Mouse (Mus musculus): ENCODE results near the gene Rplp2.
A peak's percentile ranks its signal among the peaks of the same experiment; 100 is the strongest.
"Not testable (repeated sequence)": the region's sequence is repeated elsewhere in the genome, so short reads cannot be mapped to it uniquely, and the experiment has no call there.

Rplp2 gene

DNA sequence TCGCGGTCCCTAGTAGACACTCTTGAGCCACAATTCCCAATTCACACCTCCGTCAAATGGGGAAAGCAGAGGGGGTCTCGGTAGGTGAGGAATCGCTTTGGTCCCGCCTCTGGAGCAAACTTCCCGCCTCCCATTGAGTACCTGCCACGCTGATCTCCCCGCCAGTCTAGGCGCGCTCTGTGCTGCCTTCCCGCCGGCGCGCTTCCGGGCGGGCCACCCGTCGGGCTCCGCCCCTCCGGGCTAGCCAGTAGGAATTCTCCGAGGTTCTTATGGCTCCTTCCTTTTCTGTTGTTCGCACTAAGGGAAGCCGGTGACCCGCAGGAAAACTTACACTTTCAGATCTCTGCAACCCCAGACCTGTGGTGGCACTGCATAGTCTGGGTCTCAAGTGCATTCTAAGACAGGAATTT is 3.3 kb upstream of the Rplp2 start, which contains the start of gene Pidd1:
Gene Pidd1 (minus strand): TSS at position 198 of the 410 bp plus-strand sequence.
- DNase-seq (ENCODE audit: inconsistent ontology term) = peak; percentile 84

DNA sequence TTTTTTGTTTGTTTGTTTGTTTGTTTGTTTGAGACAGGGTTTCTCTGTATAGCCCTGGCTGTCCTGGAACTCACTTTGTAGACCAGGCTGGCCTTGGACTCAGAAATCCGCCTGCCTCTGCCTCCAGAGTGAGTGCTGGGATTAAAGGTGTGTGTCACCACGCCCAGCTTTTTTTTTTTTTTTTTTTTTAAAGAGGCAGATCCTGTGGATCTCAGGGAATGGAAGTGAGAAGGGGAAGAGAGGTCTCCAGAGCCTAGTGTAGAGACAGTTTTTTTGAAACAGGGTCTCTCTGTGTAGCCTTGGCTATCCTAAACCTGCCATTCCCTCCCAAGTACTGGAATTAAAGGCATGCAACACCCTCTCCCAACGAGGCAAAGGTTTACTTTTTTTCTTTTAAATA is 796 bp upstream of the Rplp2 start:
- not testable (repeated sequence) for DNase-seq (ENCODE audit: inconsistent ontology term)

DNA sequence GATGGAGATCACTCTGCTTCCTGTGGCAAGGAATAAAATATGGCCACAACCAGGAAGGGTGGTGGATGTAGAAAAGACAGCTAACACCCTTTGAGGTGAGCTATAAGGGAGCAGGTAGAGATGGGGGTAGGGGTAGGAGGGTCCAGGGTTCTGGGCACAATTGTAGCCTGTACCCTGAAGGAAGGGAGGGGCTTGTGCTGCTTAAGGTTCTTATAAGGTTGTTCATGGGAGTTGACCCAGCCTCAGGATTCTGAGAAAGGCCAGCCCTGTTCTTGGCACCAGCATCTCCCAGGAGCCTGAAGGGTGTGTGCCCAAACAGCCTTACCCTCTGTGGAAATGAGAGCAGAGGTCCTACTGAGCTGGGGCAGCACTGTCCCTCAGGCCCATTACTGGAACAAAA is 4.8 kb downstream of the Rplp2 start:
- no peak for DNase-seq (ENCODE audit: inconsistent ontology term)

DNA sequence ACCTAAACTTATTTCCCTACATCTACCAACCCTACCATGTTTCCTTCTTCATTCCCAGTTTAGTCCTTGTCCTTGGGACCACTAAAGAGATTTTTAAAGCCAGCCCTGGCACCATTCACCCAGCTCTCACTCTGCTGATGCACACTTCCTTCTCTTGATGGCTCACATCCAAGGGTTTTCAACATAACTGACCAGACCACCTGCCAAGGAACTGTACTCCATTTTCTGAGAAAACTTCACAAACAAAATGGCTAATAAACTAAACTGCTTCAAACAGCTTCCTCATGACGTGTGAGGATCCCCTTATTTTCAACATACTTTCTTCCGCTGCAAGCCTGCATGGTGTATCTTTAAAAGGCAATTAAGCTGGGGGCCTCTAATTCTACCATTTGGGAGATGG is 6.5 kb downstream of the Rplp2 start:
- no peak for DNase-seq (ENCODE audit: inconsistent ontology term)

DNA sequence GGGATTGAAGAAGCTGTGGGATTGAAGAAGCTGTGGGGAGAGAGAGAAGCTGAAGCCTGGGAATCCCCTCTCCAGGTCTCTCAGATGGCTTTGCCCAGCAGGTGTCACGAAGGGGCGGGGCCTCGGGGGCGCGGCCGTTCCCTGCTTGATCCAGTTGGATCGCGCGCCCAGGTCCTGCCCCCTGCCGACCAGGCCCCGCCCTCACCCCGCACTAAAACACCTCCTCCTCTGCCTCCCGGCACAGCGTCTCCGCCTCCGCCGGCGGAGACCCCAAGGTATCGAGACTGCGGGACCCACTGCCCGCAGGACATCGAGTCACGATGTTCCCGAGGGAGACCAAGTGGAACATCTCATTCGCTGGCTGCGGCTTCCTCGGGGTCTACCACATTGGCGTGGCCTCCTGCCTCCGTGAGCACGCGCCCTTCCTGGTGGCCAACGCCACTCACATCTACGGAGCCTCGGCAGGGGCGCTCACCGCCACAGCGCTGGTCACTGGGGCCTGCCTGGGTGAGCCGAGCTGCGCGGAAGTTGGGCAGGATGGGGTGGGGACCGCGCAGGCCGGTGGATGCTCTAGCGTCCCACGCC is 7.9 kb downstream of the Rplp2 start, which contains the start of gene Pnpla2:
Gene Pnpla2 (plus strand): TSS at position 232 of the 585 bp plus-strand sequence.
- DNase-seq (ENCODE audit: inconsistent ontology term) = peak; percentile 97

DNA sequence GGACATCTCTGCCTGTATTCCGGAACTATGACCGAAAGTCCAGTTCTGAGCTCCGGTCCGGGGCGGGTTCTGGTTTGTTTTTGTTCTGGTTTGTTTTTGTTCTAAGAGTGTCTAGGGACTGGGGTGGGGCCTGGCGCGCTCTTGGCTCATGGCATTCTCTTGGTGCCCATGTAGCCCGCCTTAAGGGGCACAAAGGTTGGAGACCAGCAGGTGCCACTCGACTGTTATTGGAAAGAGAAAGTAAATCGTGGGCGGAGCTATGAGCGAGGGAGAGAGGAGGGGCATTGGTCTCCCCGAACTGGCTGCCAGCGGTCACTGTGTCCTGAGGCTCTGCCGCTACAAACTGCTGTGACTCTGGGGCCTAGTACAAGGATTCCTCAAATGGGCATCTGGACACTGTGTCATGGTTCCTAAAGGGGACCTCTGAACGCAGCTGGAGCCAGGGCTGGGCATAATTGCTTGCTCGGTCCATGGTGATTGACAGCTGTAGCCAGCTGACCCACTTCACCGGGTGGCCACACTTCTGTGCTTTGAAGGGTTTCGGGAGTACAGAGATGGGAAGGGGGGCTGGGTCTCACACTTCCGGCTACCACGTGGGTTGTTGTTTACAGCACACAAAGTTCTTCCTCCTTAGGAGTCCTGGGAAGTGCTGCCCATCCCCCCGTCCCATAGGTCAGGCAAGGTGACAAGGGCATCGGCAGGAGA is 8.6 kb downstream of the Rplp2 start:
- DNase-seq (ENCODE audit: inconsistent ontology term) = peak; percentile 76

DNA sequence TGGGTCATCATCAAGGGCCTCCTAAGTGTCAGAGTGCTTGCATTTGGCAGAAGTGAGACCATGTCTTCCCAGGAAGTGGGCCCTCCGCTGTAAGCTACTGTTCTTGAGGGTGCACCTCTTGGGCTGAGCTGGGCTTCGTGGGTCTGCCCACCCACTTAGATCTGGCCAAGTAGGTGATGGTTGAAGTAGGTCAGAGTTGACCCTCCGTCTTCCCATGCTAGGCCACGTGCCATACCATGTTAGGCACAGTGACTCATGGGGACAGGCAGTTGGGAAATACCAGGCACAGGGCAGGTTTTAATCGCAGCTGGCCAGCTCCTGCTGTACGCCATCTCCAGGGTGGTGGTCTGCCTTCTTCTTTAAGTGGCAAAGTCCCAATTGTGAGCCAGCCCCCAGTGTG is 9.6 kb downstream of the Rplp2 start:
- DNase-seq (ENCODE audit: inconsistent ontology term) = no peak

DNA sequence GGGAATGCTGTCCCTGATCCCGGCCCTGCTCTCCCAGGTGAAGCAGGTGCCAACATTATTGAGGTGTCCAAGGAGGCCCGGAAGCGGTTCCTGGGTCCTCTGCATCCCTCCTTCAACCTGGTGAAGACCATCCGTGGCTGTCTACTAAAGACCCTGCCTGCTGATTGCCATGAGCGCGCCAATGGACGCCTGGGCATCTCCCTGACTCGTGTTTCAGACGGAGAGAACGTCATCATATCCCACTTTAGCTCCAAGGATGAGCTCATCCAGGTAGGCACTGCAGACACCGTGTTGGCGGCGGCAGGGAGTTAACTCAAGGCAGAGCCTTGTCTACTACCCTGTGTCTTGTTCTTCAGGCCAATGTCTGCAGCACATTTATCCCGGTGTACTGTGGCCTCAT is 10.1 kb downstream of the Rplp2 start:
- no peak for DNase-seq (ENCODE audit: inconsistent ontology term)

DNA sequence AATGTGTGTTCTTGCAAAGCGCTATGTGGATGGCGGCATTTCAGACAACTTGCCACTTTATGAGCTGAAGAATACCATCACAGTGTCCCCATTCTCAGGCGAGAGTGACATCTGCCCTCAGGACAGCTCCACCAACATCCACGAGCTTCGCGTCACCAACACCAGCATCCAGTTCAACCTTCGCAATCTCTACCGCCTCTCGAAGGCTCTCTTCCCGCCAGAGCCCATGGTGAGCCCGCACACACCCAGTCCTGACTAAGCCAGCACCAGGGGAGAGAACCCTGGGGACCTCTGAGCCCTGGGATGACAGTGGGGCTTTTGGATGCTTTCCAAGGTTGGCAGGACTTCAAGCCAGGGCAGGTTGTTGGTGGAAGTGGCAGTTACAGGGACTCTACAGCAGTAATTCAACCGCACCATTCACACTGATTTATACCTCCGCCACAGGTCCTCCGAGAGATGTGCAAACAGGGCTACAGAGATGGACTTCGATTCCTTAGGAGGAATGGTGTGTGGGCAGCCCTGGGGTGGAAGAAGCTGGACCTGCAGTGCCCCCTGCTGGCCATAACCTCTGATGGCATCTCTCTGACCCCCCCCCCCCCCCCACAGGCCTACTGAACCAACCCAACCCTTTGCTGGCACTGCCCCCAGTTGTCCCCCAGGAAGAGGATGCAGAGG is 11.0 kb downstream of the Rplp2 start:
- no peak for DNase-seq (ENCODE audit: inconsistent ontology term)

DNA sequence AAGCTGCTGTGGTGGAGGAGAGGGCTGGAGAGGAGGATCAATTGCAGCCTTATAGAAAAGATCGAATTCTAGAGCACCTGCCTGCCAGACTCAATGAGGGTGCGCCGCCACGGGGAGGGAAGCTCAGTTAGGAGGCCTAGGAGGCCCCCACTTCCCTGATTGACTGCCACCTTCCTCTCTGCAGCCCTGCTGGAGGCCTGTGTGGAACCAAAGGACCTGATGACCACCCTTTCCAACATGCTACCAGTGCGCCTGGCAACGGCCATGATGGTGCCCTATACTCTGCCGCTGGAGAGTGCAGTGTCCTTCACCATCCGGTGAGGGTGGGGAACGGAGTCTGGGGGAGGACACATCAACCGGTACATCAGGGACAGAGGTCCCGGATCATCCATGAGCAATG is 11.5 kb downstream of the Rplp2 start:
- no peak for DNase-seq (ENCODE audit: inconsistent ontology term)

DNA sequence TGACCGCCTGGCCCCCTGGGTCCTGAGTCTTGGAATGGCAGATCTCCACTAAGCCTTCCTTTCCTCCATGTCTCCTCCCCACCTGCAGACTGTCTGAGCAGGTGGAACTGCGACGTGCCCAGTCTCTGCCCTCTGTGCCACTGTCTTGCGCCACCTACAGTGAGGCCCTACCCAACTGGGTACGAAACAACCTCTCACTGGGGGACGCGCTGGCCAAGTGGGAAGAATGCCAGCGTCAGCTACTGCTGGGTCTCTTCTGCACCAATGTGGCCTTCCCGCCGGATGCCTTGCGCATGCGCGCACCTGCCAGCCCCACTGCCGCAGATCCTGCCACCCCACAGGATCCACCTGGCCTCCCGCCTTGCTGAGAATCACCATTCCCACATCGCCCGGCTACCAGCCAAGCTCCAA is 12.1 kb downstream of the Rplp2 start:
- DNase-seq (ENCODE audit: inconsistent ontology term) = no peak

DNA sequence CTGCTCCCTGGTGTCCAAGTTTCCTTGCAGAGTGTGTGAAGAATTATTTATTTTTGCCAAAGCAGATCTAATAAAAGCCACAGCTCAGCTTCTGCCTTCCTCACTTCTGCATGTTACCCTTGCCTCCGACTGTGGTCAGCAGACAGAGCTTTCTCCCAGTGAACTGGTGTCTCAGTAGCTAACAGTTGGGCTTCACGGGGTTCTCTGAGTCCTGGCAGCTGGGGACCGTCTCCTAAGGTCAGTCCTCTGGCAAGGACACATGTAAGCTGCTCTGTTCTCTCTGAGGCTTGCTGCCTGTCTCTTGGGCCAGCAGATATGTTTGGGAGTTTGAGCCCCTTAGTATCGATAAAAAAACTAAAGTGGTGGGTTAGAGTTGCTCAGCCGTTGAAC is 12.8 kb downstream of the Rplp2 start:
- no peak for DNase-seq (ENCODE audit: inconsistent ontology term)

DNA sequence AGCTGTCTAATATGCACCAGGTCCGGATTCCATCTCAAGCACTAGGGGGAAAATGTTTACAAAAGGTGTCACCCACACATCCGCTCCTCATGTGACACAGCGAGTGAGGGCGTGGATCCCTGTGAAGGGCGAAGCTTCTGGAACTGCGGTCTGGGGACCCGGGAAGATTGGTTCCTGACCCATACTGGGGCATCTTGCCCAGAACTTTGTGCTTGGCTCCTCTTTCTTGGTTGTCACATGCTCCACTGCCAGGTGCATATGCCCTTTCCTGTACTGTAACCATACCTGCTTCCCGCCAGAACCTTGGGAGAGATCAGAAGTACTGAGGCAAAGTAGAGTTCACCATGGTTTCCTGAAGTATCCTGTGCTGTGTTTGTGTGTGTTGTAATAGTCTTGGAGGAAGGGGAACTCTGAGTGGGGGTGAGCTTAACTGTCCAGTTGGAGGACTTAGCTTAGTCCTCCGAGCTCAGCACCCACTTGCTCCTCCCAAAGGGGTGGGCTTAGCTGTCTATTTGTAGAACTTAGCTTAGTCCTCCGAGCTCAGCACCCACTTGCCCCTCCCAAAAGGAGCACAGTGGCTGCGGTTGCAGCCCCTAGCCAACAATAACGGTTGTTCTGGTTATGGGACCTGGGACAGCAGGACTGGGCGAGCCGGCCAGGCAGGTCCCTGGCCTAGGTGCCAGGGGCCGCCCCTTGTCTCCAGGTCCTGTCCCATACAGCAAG is 13.4 kb downstream of the Rplp2 start, which contains the start of gene Cracr2b:
Gene Cracr2b (plus strand): TSS at position 704 of the 723 bp plus-strand sequence.
- no peak for DNase-seq (ENCODE audit: inconsistent ontology term)

DNA sequence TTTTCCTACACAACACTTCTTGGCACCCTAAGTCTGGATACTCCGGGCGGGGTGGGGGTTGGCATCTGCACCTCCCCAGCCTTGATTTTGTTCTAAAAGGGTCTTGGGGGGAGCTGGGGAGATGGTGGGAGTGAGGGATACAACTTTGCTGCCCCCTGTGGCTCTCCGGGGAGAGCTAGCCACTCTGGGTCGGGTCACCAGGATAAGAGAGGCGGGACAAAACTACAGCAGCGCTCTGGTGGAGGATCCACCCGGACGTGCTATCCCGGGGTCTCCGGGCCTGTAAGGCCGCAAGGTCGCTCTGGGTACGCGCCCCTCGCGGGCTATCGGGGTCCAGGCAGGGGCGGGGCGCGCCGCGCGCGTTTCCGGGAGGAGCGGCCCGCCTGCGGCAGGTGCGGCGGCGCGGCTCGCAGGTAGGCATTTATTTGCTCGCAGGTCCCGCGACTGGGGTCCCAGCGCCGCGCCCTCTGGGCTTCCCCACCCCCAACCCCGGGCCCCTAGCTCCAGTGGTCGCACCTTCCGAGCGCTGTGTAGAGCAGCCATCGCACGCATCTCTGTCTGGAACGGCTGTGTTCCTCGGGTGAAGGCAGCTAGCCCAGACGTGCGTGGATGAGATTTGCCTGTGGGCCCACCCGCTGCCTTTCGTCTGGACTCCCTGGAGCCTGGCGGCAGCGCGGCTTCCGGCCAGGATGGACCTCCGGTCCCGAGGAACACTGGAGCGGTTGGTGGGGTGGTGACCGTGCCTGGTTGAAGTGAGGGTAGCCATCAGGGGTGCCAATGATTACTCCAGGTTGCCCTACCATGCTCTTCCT is 14.6 kb downstream of the Rplp2 start:
- DNase-seq (ENCODE audit: inconsistent ontology term) = no peak

DNA sequence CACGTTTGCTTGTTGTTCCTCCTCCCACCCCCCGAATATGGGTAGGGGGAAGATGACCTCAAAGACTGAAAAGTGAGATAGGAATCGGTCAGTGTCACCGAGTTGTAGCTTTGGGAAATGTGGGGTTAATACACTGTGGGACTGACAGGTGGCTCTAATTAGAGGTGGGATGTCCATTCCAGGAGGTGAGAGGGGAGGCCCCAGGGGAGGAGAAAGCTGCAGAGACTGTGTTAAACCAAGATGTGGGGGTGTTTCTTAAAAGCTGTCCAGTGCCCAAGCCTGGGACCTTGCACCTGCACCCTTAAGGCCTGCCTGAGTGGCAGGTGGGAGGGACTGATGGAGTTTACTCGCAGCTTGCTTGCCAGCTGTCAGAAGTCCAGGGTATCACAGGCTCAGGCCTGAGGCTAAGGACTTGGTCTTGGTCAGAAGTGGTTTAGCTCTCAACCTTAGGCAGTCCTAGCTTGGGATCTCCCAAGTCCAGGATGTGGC is 15.2 kb downstream of the Rplp2 start:
- DNase-seq (ENCODE audit: inconsistent ontology term) = no peak

DNA sequence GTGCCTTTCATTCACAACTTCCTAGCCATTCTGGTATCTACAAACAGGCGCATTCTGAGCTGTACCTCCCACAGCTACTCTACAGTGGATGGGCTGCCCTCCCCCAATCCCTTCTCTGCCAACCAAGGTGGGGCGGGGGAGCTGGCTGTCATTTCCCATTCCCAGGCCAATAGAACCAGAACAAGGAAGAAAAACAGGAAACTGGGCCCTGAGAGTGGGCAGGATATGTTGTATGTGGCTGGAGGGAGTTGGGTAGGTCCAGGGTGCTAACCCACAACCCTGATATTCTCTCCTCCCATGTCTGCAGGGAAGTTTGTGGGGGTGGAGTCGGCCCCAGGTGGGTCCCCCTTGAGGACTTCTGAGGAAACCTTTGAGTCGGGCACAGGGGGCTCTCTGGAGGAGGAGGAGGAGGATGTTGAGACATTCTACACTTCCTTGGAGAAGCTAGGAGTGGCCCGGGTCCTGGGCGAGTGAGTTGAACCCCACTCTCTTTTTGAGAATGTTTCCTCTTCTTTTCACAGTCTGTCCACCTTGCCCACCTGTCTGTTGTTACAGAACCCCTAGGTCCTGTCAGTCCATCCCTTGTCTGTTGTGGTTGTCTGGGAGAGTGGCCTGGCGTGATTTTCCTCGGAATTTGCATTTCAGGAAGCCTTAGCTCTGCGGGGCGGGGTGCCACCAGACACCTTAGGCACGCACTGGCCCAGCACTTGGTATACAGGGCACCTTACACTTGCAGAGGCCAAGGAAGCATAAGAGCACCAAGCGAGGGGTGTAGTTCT is 16.8 kb downstream of the Rplp2 start:
- DNase-seq (ENCODE audit: inconsistent ontology term) = no peak

DNA sequence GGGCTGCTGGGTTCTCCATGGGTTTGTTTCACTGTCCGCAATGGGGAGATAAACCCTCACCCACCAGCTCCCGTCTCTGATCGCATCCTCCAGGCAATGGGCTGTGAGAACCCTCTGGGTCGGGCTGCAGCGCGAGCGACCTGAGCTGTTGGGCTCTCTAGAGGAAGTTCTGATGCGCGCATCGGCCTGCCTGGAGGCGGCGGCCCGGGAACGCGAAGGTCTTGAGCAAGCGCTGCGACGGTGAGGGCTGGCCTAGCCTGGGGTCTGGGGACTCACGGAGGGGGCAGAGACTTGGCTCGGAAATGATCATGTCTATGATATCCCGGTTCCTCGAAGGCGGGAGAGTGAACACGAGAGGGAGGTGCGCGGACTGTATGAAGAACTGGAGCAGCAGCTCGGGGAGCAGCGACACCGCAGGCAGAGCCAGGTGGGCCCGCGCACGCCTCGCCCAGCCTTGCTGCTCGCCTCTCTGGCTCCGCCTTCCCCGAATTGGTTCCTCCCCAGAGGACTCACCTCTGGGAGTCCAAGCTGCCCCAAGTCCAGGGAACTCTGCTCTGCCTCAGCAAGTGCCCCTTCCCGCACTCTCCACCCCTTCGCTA is 17.5 kb downstream of the Rplp2 start:
- no peak for DNase-seq (ENCODE audit: inconsistent ontology term)

DNA sequence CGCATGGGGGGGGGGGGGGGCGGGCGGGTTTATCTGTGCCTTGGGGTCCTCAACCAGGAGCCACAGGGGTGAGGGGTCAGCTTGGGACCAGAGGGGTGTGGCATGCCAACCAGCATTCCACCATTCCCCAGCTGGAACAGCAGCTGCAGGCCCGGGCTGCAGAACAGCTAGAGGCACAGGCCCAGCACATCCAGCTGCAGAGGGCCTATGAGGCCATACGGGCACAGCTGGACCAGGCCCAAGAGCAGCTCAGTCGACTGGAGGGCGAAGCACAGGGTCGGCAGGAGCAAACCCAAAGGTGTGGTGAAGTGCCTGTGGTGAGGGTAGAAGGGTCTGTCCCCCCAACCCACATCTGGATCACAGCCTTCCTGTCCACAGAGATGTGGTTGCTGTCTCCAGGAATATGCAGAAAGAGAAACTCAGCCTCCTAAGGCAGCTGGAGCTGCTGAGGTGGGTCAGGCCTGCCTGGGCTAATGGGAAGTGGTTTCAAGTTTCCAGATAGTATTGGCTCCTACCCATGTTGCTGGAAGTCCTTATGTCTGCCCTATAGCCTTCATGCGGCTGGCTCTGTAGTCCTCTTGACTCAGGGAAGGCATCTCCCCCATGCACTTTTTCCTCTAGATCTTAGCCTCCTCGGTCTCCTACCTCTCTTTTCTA is 18.3 kb downstream of the Rplp2 start:
- DNase-seq (ENCODE audit: inconsistent ontology term) = no peak

DNA sequence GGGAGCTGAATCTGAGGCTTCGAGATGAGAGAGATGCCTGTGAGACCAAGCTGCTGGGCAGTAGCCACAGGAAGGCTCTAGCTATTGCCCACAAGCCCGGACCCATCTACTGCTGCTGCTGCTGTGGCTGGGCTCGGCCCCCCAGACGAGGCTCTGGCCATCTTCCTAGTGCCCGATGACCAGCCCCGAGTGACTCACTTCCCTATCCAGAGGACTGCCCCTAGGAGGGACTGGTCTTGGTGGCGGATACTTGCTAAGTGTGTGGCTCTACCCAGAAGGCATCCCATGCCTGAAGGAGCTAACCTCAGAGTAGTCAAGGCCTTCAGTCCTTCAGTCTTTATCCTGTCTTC is 18.9 kb downstream of the Rplp2 start:
- DNase-seq (ENCODE audit: inconsistent ontology term) = peak; percentile 55

All from Muller cell, postnatal 12 days (primary cell).